Mouse (Mus musculus) frontal cortex, postnatal 36 days (tissue): ENCODE results near the gene 4930564D02Rik.

Experiments used
- DNase-seq, 2 experiments: peaks; one replicate each; pipeline ENCODE4 v3.0.0; 2022; ENCODE audit warnings: low spot score in 2 of 2

The 4930564D02Rik gene

GRCm38 (mm10) chr3:105066544-105066943 lies at the start of gene 4930564D02Rik:
Gene 4930564D02Rik, plus strand, starts transcription at chr3:105066844.
- DNase-seq, result no peak

DNA sequence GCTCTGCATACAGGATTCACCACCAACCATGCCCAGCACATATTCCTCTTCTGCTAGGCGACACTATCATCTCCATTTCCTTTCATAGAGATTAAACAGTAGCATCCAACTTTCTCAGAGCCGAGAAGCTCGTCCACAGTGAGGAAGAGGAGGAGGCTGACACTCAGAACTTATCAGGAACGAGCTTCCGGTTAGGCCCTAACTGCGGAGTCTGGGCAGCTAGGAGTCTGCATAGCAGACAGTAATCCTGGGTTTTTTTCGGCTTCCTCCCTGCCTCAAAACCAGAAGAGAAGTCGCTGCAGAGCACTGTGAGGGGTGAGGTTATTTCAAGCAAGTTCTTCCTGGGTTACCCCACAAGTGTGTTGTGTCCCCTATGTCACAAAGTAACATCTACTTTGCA lies 49.3 kb upstream of the 4930564D02Rik start:
- no peak for DNase-seq

DNA sequence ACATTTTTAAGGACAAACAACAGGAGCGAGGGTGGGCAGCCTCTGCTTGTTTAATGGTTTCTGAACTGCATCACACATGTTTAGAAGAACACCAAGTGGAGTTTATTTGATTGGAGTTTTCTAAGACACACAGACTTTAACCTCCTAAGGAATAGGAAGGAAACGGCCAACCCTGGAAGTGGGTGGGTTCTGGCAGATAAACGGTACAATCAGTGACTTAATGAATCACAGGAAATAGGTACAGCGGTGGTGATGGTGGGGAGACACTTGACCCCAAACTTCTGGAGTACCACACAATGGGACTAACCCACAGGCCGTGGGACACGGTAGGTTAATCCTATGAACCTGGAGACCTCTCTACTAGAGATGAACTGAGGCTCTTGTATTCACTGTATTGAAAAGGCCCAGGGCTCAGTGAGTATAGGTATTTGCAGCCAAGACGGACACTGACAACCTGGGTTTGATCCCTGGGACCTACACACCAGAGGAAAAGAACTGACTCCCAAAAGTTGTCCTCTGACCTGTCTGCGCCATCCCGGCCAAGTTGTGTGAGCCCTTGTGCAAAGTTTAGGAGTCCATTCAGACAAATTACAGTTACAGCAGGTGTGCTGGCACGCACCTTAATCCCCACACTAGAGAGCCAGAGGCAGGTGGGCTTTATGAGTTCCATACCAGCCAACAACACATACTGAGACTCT lies 48.4 kb upstream of the 4930564D02Rik start:
- DNase-seq, result no peak

- no peak for DNase-seq
Observed at GRCm38 (mm10) chr3:105018783-105019105, 47.9 kb upstream of the 4930564D02Rik start.

DNA sequence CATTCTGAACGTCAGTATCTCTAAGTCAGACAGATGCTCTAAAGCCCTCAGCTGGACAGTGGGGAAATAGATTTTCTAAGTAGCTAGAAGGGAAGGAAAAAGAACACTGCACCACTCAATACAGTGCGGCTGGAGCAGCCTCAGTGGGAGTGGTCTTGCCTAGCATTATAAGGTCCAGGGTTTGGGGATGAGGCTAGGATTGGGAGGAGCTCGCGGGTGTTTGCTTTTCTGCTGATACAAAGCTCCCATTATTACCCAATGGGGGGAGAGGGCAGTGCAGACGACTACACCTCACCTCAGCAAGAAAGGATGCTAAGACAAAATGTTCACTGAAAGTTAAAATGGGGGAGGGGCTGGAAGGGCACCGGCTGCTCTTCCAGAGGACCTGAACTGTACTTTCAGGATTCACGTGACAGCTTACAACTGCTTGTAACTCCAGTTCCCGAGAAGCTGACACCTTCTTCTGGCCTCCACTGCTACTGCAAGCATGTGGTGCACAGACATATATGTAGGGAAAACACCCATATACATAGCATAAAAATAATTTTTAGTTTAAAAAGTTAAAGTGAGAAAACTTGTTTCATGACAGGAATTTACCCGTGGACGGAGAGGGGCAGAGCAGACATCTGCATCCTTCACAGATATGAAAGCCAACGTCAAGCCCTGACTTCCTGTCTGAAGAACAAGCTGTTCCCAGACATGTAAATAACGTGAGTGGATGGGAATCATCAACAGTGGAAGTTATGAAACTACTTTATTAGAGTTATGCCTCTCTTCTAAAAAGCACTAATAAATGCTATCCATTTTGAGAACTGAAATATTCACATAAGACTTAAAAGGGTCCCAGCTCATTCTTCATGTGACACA lies 46.6 kb upstream of the 4930564D02Rik start:
- no peak for DNase-seq

DNA sequence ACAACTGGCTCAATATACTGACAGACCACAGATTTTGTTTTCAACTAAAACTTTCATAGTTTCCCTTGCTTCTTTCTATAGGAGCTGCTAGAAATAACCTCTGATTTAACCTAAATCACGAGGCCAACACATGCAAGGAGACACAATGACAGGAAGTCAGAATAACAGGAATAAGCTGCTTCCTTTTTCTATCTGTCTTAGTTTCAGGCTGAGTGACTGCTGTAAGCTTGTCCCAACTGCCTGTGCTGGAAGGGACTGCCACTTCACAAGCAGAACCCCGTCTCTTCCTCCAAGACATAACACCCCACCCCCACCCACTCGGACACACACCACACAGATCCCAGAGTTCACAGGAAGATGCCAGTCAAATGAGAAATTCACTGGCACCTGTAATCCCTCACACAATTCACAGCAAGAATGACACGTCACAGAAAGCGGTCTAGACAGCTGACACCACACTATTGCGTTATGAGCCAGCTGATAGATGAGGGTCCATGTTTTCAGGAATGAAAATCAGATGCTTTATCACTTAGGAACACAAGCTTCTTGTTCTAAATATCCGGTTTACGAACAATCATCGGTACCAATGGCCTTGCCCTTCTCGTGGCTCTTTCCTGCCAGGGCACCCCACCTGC lies 43.2 kb upstream of the 4930564D02Rik start:
- no peak for DNase-seq

DNA sequence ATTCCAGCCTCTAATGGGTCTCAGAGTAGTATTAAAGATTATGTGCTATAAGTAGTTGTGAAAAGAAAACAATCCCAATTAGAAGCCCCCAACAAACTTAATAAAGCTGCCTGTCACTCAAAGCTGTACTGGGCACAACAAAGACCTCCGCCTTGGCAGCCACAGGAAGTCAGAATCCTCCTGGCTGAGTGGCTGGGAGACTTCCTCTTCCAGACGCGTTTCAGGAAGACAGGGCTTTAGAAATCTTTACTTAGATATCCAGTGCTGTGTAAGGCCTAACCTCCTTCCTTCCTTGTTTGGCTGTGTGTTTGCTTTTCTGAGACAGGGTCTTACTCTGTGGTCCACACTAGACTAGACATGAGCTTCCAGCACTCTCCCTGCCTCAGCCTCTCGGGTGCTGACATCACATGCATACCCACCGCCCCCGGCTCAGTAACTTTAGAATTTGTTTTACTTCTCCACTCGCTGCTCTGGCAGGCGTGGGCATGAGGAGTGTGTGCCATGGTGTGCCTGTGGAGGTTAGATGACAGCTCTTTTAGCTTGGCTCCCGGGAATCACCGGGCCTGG lies 30.3 kb upstream of the 4930564D02Rik start:
- no peak for DNase-seq

- no peak for DNase-seq
Observed at GRCm38 (mm10) chr3:105037240-105037770, 29.3 kb upstream of the 4930564D02Rik start.

GRCm38 (mm10) chr3:105040002-105040401 lies 26.6 kb upstream of the 4930564D02Rik start:
- no peak for DNase-seq

DNA sequence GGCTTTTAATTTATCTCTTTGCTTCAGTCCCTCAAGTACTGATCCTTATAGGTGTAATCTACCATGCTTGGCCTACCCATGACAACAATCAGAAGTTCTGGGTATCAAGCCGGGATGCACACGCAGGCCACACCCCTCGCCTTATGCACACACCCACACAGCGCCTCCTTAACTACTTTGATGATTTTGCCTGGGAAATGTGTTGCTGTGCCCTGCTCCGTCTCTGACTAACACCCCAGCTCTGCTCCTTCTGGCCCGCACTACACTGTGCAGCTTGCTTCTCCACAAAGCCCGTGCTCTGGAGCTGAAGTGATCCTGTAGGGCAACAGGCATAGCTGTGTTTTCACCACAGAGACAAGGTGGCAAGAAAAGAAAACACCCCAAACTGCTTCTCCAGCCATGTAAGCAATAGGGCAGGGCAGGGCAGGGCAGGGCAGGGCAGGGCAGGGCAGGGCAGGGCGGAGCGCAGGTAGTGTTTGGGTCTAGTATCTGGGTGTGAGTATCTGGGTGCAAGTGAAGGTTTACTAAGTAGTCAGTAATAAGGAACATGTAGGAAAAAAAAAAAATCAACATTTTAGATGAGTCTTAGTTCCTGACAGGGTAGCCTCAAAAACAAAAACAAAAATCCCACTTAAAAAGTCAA lies 25.5 kb upstream of the 4930564D02Rik start:
- DNase-seq, result no peak

DNA sequence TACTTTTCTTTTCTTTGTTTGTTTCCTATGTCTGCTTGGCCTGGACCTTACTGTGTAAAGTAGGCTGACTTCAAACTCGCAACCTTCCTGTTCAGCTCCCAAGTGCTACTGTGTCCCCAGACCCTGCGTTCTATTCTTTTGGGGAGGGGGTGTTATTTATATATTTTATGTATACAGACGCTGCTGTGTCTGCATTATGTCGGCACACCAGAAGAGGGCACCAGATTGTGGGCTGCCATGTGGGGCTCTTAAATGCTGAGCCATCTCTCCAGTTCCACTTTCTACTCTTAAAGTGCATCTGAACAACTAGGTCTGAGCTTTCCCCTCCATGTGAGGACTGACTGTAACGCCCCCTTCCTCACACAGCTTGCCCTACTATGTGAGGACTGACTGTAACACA lies 22.9 kb upstream of the 4930564D02Rik start:
- DNase-seq, result no peak

- DNase-seq, result no peak
Observed at GRCm38 (mm10) chr3:105046870-105047269, 19.8 kb upstream of the 4930564D02Rik start.

DNA sequence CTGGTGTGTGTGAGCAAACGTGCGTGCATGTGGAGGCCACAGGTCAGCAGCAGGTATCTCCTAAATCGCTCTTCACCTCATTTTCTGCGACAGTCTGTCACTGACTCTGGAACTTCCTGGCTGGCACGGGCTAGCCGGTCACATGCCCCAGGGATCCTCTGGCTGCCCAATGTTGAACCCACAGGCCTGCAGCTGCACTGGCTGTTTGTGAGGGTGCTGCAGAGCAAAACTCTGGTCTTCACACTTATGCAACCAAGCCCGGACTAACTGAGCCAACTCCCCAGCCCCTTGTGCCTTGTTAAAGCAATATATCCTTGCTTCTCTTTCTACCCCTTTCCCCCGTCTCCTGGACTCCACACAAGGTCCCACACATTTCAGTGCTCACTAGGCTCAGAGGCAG lies 19.0 kb upstream of the 4930564D02Rik start:
- peak in 1 of 2 experiments; percentile 28 for DNase-seq

- no peak for DNase-seq
Observed at GRCm38 (mm10) chr3:105049848-105050247, 16.8 kb upstream of the 4930564D02Rik start.

GRCm38 (mm10) chr3:105051103-105051502 lies 15.5 kb upstream of the 4930564D02Rik start:
- no peak for DNase-seq

- DNase-seq, result no peak
Observed at GRCm38 (mm10) chr3:105052171-105052936, 14.3 kb upstream of the 4930564D02Rik start.

- peak; percentile 98 to 99 for DNase-seq
Observed at GRCm38 (mm10) chr3:105052937-105053697, 13.5 kb upstream of the 4930564D02Rik start, which contains the start of gene Cttnbp2nl. Gene Cttnbp2nl, minus strand, starts transcription at chr3:105053146.

- DNase-seq, result no peak
Observed at GRCm38 (mm10) chr3:105053698-105054001, 13.0 kb upstream of the 4930564D02Rik start.

DNA sequence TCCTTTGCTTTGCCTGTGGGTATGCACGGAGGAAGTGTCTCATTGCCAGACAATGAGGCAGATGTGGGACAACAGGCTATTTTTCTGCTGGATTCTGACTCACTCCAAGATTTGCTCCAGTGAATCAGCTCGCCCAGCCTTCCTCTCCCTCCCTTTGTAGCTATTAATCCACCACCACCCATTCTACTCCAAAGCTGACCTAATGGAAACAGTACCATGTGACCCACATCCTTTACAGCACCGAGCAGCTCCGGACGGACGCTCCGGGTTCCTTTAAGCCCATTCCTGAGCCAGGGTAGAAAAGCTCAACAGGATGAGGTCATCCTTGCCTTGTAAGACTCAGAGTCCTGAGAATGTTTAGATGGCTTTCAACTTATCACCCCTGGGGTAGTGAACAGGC lies 11.7 kb upstream of the 4930564D02Rik start:
- no peak for DNase-seq

- DNase-seq, result no peak
Observed at GRCm38 (mm10) chr3:105055666-105056065, 11.0 kb upstream of the 4930564D02Rik start.
